Mouse (Mus musculus) gastrocnemius, postnatal 25 days (tissue): Measurements from ENCODE around the gene Card10. TPM values are rescaled to one million over a fixed set of nuclear protein-coding genes. Genes with fewer than 3 reads are reported as not detected.

Experiments
- DNase-seq: peaks from one replicate; pipeline ENCODE4 v3.0.0; 2022
- total RNA-seq, 2 experiments: library from RNA; stranded (reverse); gene quantifications; 1 replicate in 1 of 2; 2 replicates in 1 of 2; pipeline ENCODE4 v1.2.3; 2021

The Card10 gene
- total RNA-seq, 2 experiments from 2014 or later: 6.4 to 7.8 TPM

GRCm38 (mm10) chr15:78772856-78773255, 30.0 kb downstream of the Card10 start:
- no peak for DNase-seq

- DNase-seq: peak; percentile 40
Measured at GRCm38 (mm10) chr15:78772368-78772763, 30.5 kb downstream of the Card10 start.

GRCm38 (mm10) chr15:78771531-78772367, 31.1 kb downstream of the Card10 start:
- peak; percentile 64 for DNase-seq

GRCm38 (mm10) chr15:78770983-78771355, 31.9 kb downstream of the Card10 start:
- DNase-seq: no peak

GRCm38 (mm10) chr15:78770234-78770982, 32.4 kb downstream of the Card10 start:
- no peak for DNase-seq

- DNase-seq: no peak
Measured at GRCm38 (mm10) chr15:78769064-78769463, 33.8 kb downstream of the Card10 start.

- no peak for DNase-seq
Measured at GRCm38 (mm10) chr15:78763704-78764103, 39.1 kb downstream of the Card10 start.

- no peak for DNase-seq
Measured at GRCm38 (mm10) chr15:78763210-78763609, 39.6 kb downstream of the Card10 start.

- no peak for DNase-seq
Measured at GRCm38 (mm10) chr15:78761112-78761511, 41.7 kb downstream of the Card10 start.

- no peak for DNase-seq
Measured at GRCm38 (mm10) chr15:78758132-78758531, 44.7 kb downstream of the Card10 start.

GRCm38 (mm10) chr15:78755966-78756725, 46.7 kb downstream of the Card10 start:
- no peak for DNase-seq

GRCm38 (mm10) chr15:78755226-78755625, 47.6 kb downstream of the Card10 start:
- no peak for DNase-seq

- DNase-seq: no peak
Measured at GRCm38 (mm10) chr15:78754144-78754543, 48.7 kb downstream of the Card10 start.

GRCm38 (mm10) chr15:78752991-78753390, 49.9 kb downstream of the Card10 start:
- DNase-seq: no peak

- no peak for DNase-seq
Measured at GRCm38 (mm10) chr15:78750608-78751350, 52.1 kb downstream of the Card10 start.

GRCm38 (mm10) chr15:78749855-78750254, 53.0 kb downstream of the Card10 start:
- DNase-seq: no peak

GRCm38 (mm10) chr15:78744206-78744605, 58.6 kb downstream of the Card10 start:
- DNase-seq: no peak

- no peak for DNase-seq
Measured at GRCm38 (mm10) chr15:78742831-78743230, 60.0 kb downstream of the Card10 start.

- no peak for DNase-seq
Measured at GRCm38 (mm10) chr15:78740662-78741061, 62.2 kb downstream of the Card10 start.

- DNase-seq: no peak
Measured at GRCm38 (mm10) chr15:78737146-78737545, 65.7 kb downstream of the Card10 start.

GRCm38 (mm10) chr15:78736681-78737100, 66.2 kb downstream of the Card10 start:
- no peak for DNase-seq

- DNase-seq: no peak
Measured at GRCm38 (mm10) chr15:78736181-78736579, 66.7 kb downstream of the Card10 start.
